Mouse (Mus musculus) G1E (cell line): ENCODE results near the gene Dusp19.

ENCODE experiments used
- CTCF ChIP-seq: IDR thresholded peaks from 2 replicates; pipeline ENCODE4 v1.5.1; 2012; ENCODE audit warnings: low read depth, low read length, inconsistent platforms, mixed read lengths
- GATA1 ChIP-seq: IDR thresholded peaks from 2 replicates; pipeline ENCODE4 v1.6.1; 2012; ENCODE audit warnings: borderline replicate concordance, low read length, inconsistent platforms, mixed read lengths
- GATA2 ChIP-seq: IDR thresholded peaks from 2 replicates; pipeline ENCODE4 v1.6.1; 2012; ENCODE audit warnings: low read depth, low read length, inconsistent platforms, borderline replicate concordance
- POLR2AphosphoS5 ChIP-seq: IDR thresholded peaks from 2 replicates; pipeline ENCODE4 v1.6.1; 2012; ENCODE audit warnings: low read depth, low read length, inconsistent platforms; ENCODE audit not compliant: insufficient replicate concordance
- TAL1 ChIP-seq: conservative IDR thresholded peaks from 2 replicates; pipeline ENCODE4 v1.6.1; 2012; ENCODE audit warnings: low read depth, low read length, inconsistent platforms, mixed read lengths

GRCm38 (mm10) chr2:80599850-80600249, 17.0 kb upstream of the Dusp19 start:
- TF ChIP-seq POLR2AphosphoS5 (no peak), TAL1 (no peak), GATA1 (no peak), CTCF (no peak), GATA2 (no peak)
